Mouse (Mus musculus) layer of hippocampus, postnatal 36 days (tissue): Measurements from ENCODE around the gene G6pdx. TPM values are rescaled to one million over a fixed set of nuclear protein-coding genes. Genes with fewer than 3 reads are reported as not detected.
A peak's percentile ranks its signal among the peaks of the same experiment; 100 is the strongest.

Experiments used
- DNase-seq, 2 experiments: peaks; one replicate each; pipeline ENCODE4 v3.0.0; 2022
- total RNA-seq, 2 experiments: library from RNA; stranded (reverse); gene quantifications; 2 replicates each; pipeline ENCODE4 v1.2.3; 2021

The G6pdx gene
- total RNA-seq: 10 to 100 TPM; 24.9 to 29.5 TPM

- peak; percentile 82 to 83 for DNase-seq
Measured at GRCm38 (mm10) chrX:74428826-74429276, at the start of gene G6pdx. G6pdx (minus strand) TSS chrX:74429194.

- DNase-seq: no peak
Measured at GRCm38 (mm10) chrX:74452773-74453172, 23.8 kb upstream of the G6pdx start.

GRCm38 (mm10) chrX:74451157-74451912 lies 22.3 kb upstream of the G6pdx start:
- DNase-seq: no peak

DNA sequence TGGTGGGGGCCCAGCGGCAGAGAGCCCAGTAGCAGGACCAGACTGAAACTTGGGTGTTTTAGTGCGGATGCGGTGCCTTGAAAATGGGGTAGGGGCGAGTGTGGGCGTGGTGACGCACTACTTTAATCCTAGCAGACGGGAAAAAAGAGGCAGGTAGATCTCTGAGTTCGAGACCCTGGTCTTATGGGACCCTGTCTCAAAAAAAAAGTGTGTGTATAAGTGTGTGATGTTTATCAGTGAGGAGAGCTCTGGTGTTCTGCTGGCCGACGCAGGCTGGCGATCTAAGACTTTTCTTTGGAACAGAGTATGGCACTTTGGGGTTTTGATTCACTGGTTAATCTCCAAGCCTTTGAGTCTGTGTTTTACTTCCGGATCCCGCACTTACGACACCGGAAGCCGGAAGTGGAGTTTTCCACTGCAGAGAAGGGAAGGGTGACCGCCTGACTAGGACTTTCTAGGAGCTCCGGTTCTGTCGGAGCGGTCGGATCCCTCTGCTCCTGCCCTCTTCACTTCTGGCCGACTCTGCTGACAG lies 362 bp upstream of the G6pdx start:
- peak; percentile 72 to 74 for DNase-seq

DNA sequence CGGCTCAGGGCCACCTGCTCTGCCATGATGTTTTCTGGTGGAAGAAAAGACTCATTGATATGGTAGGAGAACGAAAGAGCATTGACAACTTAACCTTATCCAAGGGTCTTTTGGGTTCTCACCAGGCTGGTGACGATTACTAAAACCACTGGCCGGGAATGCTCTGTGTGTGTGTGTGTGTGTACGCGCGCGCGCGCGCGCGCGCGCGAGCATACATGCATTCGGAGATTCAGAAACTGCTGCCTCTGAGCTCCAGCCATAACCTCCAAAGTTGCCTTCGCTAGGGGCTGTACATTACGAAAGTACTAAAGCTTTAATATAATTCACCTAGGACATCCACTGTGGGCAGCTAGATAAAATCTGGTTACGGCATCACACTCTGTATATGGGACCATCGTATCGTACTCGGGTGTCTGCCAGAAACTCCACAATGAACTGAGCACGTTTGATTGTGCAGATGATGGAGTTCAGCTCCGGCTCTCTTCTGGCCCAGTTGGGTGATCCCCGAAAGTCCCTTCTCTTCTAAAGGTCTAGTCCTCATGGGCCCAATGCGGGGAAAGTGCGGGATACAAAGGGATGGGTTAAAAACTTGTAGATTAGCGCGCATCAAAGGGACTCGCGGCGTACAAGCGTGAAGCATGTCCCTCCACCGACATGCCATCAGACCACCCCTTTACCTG lies 708 bp downstream of the G6pdx start:
- DNase-seq: no peak

DNA sequence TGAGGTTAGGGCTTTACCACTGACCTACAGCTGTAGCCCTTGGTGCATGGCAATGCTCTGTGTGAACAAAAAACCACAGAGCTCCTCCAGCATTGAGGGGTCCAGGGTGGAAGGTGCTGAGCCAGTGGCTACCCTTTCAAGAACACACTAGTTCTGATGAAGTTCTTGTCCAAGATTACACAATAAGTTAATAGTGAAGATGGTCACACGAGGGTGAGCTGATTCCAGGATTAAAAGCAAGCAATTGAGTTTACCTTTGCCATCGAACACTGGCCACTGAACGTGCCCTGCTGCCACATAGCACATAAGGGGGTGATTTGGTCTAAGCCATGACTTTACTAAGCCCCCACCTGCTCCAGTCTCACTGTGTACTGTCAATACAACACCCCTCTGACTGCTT lies 1.9 kb downstream of the G6pdx start:
- no peak for DNase-seq

- DNase-seq: no peak
Measured at GRCm38 (mm10) chrX:74426256-74426655, 2.7 kb downstream of the G6pdx start.

GRCm38 (mm10) chrX:74425195-74425594 lies 3.8 kb downstream of the G6pdx start:
- no peak for DNase-seq

- no peak for DNase-seq
Measured at GRCm38 (mm10) chrX:74424443-74424842, 4.6 kb downstream of the G6pdx start.

DNA sequence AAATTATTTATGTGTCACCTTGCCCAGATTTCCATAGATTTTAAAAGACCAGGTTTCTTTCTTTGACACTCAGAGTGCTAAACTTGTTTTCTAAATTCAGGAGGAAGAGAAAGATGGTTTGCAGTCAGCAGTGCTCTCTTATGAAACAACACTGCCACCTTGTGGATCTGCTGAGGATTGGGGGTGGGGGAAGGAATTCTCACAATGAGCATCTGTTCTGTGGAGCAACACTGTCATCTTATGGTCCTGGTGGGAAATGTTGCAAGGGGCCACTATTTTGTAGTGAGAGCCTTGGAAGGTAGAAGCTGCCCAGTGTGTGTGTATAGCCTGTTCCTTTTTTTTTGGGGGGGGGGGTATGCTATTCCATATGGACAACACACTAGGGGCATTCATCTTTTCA lies 15.6 kb downstream of the G6pdx start:
- peak; percentile 47 to 64 for DNase-seq

DNA sequence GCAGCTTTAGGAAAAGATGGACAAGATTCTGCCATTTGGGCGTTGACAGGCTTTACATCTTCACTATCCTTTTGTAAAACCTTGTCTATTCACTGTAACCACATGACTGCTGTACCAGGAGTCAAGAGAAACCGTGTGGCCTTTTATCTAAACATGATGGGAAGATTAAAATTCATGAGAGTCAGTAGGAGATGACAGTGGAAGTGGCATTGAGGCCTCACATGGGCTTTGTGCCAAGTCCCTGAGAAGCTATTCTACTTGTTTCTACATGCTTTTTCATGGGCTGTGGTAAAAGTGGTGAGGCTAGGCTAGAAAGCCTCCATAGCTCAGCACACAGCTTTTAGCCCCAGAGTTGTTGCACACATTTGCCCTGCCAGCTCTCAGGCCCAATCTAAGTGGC lies 20.7 kb downstream of the G6pdx start:
- no peak for DNase-seq

DNA sequence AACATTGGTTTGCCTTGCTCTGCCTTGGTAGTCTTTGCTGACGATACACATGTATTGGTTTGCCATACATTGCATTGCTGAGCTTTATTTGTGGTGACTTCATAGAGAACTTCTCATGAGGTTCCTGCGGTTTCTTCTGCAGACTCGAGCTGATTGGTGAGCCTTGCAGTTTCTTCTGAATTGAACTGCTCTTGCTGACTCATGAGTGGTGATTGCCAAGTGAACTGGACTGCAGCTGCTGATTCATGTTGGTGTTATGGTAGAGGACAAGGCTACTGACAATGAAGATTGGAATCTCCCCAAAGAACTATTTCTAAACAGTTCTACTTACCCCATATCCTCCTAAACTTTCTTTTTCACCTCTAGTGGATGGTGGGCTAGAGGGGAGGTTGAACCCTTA lies 28.9 kb downstream of the G6pdx start:
- no peak for DNase-seq

DNA sequence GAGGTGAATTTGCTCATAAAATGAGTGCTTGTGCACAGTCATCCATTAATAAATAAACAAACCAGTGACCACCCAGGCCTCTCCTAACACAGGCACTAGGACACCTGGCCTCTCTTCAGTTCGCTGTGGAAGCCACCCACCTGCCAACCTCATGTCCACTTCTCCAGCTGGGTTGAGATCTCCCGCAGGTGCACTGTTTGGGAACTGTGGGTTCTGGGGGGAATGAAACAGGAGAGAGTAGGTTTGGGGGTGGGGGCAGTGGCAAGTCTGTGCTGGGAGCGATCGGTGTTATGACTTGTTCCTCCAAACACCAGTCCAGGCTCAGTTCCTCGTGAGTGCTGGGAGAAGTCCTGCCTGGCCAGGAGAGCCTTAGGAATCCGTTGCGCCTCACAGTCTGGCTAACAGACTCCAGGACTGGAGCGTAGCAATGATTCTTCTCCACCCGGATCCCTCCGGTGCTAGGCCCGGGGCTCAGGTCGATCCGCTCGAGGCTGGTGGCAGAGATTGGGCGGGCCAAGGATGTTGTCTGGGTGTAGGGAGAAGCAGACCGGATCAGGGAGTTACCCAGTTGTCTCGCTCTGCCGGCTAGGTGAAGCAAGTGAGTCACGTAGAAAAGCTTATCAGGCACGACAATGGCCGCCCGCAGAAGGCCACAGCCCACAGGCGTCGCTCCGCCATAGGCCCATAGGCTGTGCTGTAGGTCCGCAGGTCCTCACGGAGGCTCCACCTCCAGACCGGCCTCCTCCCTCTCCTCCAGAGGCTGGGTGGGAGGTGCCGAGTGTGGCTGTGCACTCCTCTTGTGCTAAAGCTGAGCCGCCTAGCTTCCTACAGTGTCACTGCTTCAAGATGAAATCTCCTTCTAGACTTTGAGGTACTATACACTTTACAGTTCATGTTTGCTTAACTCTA lies 36.2 kb downstream of the G6pdx start, which contains the start of the genes Fam3a and Ikbkg:
Fam3a (minus strand) TSS at position 738 of the 909 bp plus-strand sequence.
Ikbkg (plus strand) TSS at position 756 of the 909 bp plus-strand sequence.
- peak; percentile 74 to 78 for DNase-seq

DNA sequence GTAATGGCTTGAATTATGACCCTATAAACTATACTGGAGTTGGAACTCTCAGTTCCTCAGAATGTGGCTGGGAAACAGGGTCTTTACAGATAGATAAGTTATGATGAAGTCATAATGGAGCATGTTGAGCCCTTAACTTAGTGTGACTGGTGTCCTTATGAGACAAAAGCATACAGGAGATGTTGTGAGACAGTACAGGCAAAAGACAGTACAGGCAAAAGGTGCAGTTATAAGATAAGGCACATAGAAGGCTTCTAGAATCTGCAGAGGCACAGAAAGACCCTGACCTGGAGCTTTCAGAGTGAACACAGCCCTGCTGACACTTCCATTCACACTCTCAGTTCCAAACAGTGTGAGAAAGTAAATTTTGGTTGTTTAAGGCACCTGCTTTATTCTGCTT lies 40.8 kb downstream of the G6pdx start:
- DNase-seq: no peak

- no peak for DNase-seq
Measured at GRCm38 (mm10) chrX:74384451-74384850, 44.5 kb downstream of the G6pdx start.

- peak; percentile 75 to 78 for DNase-seq
Measured at GRCm38 (mm10) chrX:74372888-74373549, 56.0 kb downstream of the G6pdx start, which contains the start of the genes Ubl4a and Slc10a3. Ubl4a (minus strand) TSS chrX:74373218. Slc10a3 (minus strand) TSS chrX:74373349.

GRCm38 (mm10) chrX:74368209-74368909 lies 60.6 kb downstream of the G6pdx start:
- DNase-seq: peak; percentile 56 to 65

DNA sequence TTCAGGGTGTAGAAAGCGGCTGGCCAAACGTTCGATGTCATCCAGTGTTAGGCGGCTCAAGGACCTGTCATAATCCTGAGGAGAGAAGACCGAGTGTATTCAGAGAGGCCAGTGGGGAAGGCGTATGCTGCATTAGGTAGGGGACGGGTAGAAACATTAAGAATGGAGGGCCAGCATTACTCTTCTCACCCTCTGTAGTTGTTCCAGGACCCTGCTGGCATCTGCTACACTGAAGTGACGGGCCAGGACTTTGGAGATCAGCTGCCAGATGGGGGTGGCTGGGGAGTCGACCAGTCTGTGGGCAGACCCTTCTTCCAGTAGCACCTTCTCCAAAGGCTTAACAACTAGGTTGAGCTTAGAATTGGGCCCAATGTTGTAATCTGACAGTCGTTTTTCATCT lies 61.5 kb downstream of the G6pdx start:
- no peak for DNase-seq
